Mouse (Mus musculus): ENCODE measurements around the gene Mptx2.
"Not testable (repeated sequence)": the region's sequence is repeated elsewhere in the genome, so short reads cannot be mapped to it uniquely, and the experiment has no call there.

- TF ChIP-seq HCFC1 (IDR thresholded peaks at IDR 0.05; ENCODE audit: borderline replicate concordance, insufficient read depth, low read length); CHD2 (IDR thresholded peaks at IDR 0.05; ENCODE audit: low read depth, low read length); MAFK (IDR thresholded peaks at IDR 0.05; ENCODE audit: insufficient read depth, low read depth, low read length): not testable (repeated sequence)
Observed at GRCm38 (mm10) chr1:173302795-173303194, 25.2 kb upstream of the Mptx2 start.
